Mouse (Mus musculus) heart, postnatal 10 days (tissue): ENCODE data around the gene Ccdc162. TPM values are rescaled to one million over a fixed set of nuclear protein-coding genes. Genes with fewer than 3 reads are reported as not detected.
"Not testable (repeated sequence)": the region's sequence is repeated elsewhere in the genome, so short reads cannot be mapped to it uniquely, and the experiment has no call there.

Source experiments
- DNase-seq, 2 experiments: peaks; one replicate each; pipeline ENCODE4 v3.0.0; 2021
- intact Hi-C: fragments of 180-260 bp; cut with DNase I; formaldehyde crosslinking; loops from one replicate; pipeline ENCODE4 v1.15.1; 2025
- total RNA-seq, 2 experiments: library from RNA; stranded (reverse); gene quantifications; 2 replicates each; pipeline ENCODE4 v1.2.3; 2021

Ccdc162 gene
- total RNA-seq, 2 experiments from 2014 or later = 0.07 to 0.79 TPM

DNA sequence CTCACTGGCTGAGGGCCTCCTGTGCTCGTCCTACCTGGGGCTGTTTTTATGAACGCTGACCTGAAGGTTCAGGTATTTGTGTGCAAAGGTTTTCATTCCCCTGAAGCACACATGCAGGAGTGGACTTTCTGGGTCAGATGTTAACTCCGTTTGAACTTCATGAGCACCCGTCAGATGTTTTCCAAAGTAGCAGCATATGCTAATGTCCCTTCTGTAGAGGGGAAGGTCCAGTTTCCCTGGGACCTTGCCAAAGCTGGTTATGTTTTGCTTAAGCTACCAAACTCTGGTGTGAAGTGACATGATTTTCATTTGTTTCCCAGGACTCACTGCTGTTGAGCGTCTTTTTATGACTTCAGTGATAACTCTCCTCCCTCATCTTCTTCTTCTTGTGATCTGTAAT lies 16.8 kb downstream of the Ccdc162 start:
- intact Hi-C loops = no loop called here
- DNase-seq = no peak

DNA sequence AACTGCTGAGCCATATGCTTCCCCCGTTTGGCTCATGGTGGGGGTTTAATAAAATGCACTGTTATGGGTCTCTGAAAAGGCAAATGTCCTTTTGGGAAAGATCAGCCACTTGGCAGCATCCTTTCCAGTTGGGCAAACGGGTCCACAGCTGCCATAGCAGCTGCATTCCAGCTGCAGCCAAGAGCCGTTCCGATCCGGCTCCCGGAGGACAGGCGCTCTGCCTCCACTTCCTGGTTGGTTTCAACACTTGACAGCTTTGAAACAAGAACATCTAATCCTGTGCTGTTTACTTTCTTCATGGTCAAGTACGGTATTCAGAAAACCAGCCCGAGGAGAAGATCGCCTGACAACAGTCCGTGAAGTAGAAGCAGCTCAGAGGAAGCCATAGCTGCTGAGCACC lies 19.4 kb downstream of the Ccdc162 start:
- intact Hi-C loops = no loop called here
- DNase-seq = no peak

DNA sequence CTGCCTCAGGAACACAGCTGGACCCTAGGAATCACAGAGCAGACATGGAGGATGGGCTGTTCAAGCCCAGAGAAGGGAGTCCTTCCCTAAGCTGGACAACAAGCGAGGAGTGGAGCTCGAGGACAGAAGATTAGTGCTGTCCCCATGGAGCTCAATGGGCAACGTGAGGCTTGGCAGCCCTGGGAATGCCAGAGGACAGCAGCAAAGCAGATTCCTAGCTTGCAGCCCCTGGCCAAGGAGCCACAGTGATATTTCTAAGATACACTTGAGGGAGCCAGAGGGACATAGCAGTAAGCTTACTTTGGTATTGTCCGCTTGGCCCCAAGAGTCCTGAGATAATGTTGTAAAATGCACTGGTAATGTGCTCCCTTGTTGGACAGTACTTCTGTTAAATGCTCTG lies 25.5 kb downstream of the Ccdc162 start:
- intact Hi-C loops = no loop called here
- no peak for DNase-seq

DNA sequence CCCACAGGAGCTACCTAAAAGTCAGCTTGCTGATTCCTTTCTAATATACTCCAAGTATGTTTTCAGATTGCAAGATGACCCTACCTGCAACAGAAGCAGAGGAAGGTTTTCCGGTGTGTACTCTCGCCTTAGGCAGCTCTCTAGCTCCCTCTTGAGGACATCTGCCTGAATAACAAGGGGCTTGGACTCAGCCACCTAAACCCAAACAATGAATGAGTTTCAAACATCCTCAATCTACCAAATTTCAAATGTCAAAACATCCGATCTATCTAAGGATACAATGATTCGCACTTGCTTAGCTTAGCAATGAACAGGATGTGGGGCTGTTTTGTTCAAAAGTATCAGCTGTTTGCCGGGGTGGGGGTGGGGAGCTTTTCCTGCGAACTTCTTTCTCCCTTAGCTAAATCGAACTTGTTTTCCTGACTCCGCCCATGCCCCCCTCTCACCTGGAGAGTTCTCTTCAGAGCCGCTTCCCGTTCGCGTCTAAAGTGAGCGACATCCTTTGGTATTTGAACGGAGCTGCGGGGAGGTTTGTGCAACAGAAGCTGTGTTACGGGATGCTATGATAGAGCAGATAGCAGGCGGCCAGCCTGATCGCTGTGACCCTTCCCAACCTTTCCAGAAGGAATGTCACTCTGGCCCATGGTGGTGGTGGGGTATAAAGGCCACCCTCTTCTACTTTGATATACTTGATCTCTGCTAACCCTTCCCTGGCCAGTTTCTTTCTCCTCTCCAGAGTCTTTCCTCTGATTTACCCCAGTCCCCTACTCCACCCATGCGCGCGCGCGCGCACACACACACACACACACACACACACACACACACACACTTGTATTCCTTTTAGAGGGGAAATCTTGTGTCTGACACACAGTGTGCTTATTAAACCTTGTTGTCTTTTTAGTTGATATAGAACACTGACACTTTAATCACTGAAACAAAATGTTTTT lies 26.2 kb downstream of the Ccdc162 start:
- intact Hi-C loops = loop anchor here (10.0 kb wide), 2 partner anchors 255 to 605 kb away; no protein-coding TSS in a partner anchor
- peak; percentile 75 to 82 for DNase-seq

DNA sequence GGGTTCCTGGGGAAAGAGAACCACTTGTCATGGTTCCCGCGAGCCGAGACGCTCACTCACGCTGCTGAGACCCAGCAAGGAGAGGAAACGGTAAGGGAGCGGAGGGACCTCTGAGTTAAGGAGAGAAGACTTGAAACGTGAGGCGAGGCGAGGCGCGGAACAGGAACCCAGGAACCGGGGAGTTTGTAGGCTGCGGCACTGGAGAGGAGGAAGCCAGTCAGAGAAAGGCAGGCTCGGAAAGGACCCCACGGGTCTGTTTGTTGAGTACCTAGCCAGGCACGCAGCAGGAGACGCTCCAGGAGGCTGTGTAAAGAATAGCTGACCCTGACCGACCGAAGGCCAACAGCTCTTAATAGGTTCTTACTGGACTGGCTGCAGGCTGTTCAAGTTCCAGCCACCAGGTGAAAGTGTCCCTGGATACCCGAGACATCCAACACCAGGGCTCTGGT lies 31.9 kb downstream of the Ccdc162 start:
- intact Hi-C loops = loop anchor here (5.0 to 10.0 kb wide), 3 partner anchors 87 to 610 kb away; no protein-coding TSS in a partner anchor
- peak in 1 of 2 experiments; percentile 30 for DNase-seq

DNA sequence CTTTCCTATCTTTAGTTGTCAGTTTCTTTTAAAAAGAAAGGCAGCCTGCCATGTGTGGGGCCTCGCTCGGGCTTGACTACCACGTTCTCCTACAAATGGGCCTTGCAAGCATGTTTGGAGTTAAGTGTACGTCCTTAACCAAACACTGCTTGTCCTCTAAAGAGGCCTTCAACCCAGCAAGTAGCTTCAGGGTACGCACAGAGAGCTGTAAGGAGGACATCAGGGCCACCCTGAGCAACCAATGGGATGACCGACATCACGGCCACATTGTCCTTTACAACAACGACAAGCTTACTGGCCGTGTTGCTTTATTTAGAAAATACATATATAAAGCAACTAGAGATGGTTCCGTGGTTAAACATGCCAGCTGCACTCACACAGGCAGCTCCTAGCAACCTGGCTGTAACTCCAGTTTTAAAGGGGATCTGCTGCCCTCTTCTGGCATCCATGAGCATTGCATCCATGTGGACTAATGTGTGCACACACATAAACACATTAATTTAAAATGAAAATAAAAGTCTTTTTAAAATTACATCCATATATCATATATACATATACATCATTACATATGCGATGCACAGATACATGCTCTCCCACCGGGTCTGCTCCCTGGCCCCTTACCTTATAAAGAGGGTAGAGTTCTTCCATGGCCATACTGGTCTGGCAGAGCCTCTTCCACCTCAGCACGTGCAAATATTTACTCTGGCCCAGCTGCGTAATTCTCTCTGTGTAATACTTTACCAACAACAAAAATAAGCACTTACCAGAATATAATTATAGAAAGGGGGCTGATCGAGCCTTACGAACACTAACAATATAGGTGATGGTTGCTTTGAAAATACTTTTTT lies 33.7 kb downstream of the Ccdc162 start:
- intact Hi-C loops = loop anchor here (1.0 to 10.0 kb wide), 4 partner anchors 85 to 612 kb away; no protein-coding TSS in a partner anchor
- DNase-seq = peak; percentile 89 to 94

DNA sequence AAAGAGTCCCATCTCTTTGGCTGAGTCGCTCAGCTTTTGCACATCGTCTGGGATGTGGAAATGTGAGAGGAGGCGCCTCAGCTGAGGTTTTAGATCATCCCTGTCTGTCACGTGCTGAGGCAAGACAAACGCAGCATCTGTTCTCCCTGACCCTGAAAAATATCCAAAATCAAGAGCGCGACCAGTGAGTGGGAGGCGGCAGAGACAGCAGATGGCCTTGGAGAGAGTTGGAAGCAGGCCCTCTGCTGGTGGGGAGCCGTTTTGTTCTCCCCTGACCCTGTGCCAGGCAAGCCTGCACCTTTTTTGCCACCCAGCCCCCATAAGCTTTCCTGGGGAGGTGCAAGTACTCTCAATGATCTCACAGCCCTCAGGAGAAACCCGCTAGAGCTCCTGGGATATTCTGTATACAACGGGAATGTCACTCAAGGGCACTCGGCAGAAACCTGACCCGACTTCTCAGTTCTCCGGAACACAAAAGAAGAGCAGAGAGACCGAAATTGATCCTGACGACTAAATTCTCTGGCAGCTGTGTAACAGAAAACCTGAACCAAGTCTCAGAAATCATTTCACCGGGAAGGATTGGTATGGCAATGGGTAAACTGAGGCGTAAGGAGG lies 37.6 kb downstream of the Ccdc162 start:
- intact Hi-C loops = loop anchor here (1.0 to 10.0 kb wide), 2 partner anchors 161 to 664 kb away; no protein-coding TSS in a partner anchor

DNA sequence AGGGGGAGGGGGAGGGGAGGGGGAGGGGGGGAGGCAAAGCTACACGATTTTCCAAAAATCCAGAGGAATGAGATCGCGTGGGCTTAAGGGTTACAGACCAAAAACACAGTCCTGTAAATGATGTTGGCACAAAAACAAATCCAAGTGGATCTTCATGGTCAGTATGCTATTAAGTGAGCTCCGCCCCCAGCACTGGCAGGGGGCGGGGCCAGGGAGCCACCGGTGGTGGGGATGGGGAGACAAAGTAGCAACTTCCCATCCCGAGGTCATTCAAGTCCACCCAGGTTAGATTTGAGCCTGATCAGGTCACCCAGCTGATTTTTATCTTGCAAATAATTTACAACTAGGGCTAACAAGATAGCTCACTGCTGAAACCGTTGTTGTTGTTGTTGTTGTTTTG lies 39.0 kb downstream of the Ccdc162 start:
- DNase-seq = no peak
- intact Hi-C loops = loop anchor here (10.0 kb wide), 1 partner anchor 663 kb away; no protein-coding TSS in a partner anchor

More for the DNA sequence above, 37.6 kb downstream of the Ccdc162 start:
- DNase-seq = peak; percentile 75 to 81

DNA sequence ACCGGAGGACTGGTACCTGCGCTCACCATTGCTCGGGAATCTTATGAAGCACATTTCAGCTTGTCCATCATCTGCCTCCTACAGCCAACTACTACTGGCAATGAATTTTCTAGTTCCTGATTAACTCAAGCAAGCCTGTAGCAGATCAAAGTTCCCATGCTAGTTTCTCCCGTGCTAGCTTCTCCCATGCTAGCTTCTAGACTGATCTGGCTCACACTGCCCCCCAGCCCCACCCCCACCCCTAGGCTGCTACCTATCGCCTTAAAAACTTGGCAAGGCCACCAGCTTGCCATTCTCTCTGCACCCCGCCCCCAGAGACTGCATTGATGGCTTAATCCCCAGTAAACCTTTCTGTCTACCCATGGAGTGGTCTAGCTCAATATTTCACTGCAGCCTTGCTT lies 39.8 kb downstream of the Ccdc162 start:
- DNase-seq = no peak
- intact Hi-C loops = loop anchor here (10.0 kb wide), 1 partner anchor 662 kb away; no protein-coding TSS in a partner anchor

DNA sequence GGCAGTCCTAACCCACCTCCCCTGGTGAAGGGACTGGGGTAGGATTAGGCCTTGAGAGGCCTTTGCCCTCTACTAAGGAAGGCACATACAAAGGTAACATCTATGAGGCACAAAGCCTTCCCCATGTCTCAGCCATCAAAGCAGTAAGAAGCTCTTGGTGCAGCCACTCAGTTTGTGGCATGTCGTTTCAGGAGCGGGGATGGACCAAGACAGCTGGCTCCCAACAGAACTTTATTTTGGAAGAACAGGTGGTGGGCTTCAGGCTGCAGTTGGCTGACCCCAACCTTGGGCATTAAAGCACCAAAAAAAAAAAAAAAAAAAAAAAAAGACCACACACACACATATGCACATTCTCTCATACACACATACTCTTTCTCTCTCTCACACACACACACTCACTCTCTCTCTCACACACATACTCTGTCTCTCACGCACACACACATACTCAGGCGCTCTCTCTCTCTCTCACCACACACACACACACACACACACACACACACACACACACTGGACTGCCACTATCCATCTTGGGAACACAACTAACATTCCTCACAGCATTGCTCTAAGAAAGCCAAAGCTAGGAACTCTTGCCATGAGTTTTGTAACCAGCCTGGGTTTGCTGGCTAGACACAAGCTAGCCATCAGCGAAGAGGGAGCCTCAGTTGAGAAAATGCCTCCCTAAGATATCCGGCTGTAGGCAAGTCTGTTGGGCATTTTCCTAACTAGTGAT lies 40.4 kb downstream of the Ccdc162 start:
- DNase-seq = no peak
- intact Hi-C loops = loop anchor here (10.0 kb wide), 1 partner anchor 661 kb away; no protein-coding TSS in a partner anchor

DNA sequence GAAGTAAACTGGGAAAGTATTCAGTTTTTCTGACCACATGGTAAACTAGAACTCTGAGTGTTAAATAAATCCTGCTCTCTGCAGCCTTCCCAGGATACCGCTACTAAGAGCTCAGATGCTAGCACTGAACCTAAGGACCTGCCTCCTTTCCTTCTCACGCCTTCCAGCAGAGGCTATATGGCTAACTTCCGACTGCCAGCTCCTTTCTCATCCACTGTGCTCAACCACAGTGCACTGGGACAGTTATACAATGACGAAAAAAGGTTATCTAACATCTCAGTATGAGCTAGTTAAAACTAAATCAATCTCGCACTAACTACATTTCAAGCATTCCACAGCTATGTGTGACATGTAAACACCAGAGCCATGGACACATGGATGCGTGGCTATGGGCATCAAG lies 41.2 kb downstream of the Ccdc162 start:
- intact Hi-C loops = loop anchor here (10.0 kb wide), 1 partner anchor 660 kb away; no protein-coding TSS in a partner anchor
- no peak for DNase-seq

DNA sequence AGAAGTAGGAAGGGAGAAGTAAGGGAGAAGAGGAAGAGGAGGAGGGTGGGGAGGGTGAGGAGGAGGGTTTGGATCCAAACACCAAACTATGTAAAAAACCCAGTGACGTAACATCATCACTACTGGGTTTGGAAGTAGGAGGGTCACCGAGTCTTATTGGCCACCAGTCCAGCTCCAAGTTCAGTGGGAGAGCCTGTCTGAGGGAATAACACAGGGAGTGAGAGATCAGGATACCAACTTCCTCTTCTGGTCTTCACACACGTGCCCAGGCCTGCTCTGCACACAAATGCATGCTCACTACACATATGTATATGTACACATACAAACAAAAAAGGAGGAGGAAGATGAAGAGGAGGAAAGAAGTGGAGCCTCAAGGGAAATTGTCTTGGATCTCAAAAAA lies 42.1 kb downstream of the Ccdc162 start:
- intact Hi-C loops = loop anchor here (10.0 kb wide), 1 partner anchor 660 kb away; no protein-coding TSS in a partner anchor

DNA sequence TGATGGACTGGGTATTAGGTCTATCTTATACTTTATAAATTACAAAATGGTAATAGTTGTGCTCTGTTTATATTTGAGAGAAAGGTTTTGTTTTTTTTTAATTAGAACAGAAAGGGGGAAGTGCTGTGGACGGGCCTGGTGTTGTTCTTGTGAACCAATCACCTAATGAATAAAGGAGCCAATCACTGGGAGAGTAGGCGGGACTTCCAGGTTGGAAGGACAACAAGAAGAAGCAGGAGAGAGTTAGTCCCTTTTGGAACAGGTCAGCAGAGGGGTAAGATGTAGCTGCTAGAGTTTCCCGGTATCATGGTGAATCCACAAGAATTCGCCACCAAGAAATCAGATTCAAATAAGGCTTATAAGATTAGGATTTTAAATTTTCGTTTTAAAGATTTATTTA lies 46.2 kb downstream of the Ccdc162 start:
- intact Hi-C loops = loop anchor here (10.0 kb wide), 1 partner anchor 655 kb away; no protein-coding TSS in a partner anchor
- no peak for DNase-seq

More for the DNA sequence above, 42.1 kb downstream of the Ccdc162 start:
- DNase-seq = no peak

DNA sequence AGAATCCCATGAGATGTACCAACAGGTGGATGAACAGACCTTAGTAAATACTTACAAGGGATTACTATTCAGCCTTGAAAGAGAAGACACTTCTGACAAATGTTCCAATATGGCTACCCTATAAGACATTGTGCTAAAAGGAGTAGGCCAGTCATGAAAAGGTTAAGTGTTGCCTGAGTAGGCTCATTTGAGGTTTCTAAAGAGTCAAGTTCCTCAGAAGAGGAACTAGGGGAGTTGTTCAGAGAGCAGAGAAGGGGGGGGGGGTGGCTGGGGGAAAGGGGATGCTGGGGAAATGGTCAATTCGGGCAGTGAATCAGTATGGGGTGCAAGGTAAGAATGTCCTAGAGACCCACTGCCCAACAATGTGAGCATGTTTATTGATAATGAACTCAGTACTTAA lies 50.9 kb downstream of the Ccdc162 start:
- intact Hi-C loops = no loop called here
- no peak for DNase-seq

DNA sequence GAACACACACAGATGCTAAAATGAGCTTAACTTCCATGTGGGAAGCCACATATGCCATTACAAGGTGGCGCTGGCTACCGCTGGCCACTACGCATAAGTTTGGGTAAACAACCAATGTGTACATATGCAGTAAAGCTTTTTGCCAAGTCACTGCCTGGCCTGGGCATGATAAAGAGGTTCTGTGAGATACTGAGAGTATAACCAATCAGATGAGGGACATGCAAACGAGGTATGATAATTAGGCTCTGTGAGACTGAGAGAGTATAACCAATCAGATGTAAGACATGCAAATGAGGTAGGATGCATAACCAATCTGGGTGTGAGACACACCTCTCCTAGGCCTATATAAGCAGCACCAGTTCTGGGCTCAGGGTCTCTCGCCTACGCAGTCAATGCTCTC lies 56.8 kb downstream of the Ccdc162 start:
- DNase-seq, intact Hi-C loops: not testable (repeated sequence)

DNA sequence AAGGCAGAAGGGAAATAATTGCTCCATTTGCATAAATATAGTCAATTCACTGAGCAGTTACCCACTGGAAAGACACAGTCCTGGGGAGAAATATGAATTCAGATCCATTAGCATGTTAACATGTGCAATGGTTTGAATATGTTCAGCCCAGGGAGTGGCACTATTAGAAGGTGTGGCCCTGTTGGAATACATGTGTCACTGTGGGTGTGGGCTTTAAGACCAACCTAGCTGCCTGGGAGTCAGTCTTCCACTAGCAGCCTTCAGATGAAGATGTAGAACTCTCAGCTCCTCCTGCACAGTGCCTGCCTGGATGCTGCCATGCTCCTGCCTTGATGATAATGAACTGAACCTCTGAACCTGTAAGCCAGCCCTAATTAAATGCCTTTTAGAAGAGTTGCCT lies 60.8 kb downstream of the Ccdc162 start:
- intact Hi-C loops, DNase-seq: not testable (repeated sequence)

DNA sequence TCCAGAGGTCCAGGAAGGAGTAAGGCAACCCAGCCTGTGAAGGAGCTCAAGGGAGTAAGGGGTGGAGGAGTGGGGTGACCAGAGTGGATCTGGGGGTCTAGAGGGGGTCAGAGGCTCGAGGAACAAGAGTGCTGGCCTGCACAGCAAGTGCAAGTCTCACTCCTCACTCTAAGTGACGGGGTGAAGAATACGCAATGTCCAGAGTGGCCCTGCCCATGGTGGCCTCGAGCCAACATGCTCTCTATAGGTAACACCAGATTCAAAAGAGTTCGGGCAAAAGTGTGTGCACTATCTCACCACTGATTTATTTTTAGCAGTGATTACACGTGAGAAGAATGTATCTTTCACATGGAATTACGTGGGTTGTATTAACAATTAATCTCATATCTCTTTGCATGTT lies 63.4 kb downstream of the Ccdc162 start:
- intact Hi-C loops = no loop called here
- no peak for DNase-seq

DNA sequence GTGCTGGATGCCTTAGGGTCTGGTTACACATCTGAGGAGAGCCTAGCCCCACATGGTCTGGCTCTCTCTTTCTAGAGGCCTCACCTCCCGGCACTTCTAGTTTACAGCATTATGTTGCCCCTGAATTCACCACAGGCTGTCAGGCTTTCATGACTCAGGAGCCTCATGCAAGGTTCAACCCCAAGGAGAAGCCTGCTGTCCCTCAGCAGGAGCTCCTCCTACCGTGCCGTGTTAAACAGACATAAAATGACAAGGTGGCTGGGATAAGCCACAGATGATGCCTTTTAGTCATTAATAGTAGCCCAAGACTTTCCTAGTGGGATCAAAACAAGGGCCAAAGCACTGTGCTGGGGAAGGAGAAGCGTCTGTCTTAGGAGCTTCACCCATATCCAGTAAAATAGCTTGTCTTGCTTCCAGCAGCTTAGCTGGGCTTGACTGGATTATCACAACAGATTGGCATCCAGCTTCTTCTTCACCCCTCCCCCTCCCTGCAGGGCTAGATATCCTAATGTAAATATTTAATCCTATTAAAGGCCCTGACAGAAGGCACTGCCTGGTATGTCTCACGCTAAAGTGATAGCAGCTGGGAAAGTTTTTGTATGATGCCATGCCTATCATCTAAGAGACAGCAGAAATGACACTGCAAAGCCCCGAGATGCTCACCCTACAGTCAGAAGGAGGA lies 64.2 kb downstream of the Ccdc162 start:
- DNase-seq = no peak
- intact Hi-C loops = no loop called here

DNA sequence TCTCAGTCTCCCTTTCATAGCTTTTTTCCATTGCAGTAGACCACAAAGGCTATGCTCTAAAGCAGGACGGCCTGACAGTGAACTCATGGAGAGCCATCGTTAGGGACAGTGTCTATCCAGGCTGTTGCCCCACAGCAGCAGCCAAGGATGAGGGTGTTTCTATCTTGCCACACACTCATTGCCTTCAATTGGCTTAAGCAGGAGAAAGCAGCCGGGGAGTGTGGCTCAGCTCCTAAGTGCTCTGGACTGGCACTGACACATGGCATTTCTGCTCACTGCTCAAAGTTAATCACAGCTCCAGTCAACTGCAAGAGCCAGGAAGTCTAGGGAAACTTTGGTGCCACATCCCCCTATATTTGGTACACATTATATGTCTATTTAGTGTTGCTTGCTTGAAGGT lies 64.9 kb downstream of the Ccdc162 start:
- intact Hi-C loops = no loop called here
- DNase-seq = no peak
